Mouse (Mus musculus) c-Kit-positive CD71-positive TER-119-negative erythroid progenitor cells, embryonic 14.5 days (primary cell): ENCODE results near the gene Akap2.

Experiments
- DNase-seq: peaks from one replicate; pipeline ENCODE4 v3.0.0-alpha.2; 2013; ENCODE audit warnings: low read depth

Gene Akap2

GRCm38 (mm10) chr4:57757997-57758396, 40.5 kb downstream of the Akap2 start:
- DNase-seq = no peak

GRCm38 (mm10) chr4:57762424-57762823, 45.0 kb downstream of the Akap2 start:
- no peak for DNase-seq

GRCm38 (mm10) chr4:57764392-57764791, 46.9 kb downstream of the Akap2 start:
- DNase-seq = no peak

GRCm38 (mm10) chr4:57764926-57765325, 47.5 kb downstream of the Akap2 start:
- no peak for DNase-seq

- no peak for DNase-seq
Observed at GRCm38 (mm10) chr4:57765806-57766205, 48.3 kb downstream of the Akap2 start.

GRCm38 (mm10) chr4:57769007-57769406, 51.5 kb downstream of the Akap2 start:
- no peak for DNase-seq

GRCm38 (mm10) chr4:57770185-57770823, 52.8 kb downstream of the Akap2 start:
- no peak for DNase-seq

- DNase-seq = no peak
Observed at GRCm38 (mm10) chr4:57771558-57772219, 54.2 kb downstream of the Akap2 start.

- peak; percentile 38 for DNase-seq
Observed at GRCm38 (mm10) chr4:57772851-57773510, 55.5 kb downstream of the Akap2 start.

GRCm38 (mm10) chr4:57774517-57774916, 57.1 kb downstream of the Akap2 start:
- DNase-seq = peak; percentile 44

- DNase-seq = no peak
Observed at GRCm38 (mm10) chr4:57775582-57775981, 58.1 kb downstream of the Akap2 start.

- no peak for DNase-seq
Observed at GRCm38 (mm10) chr4:57780403-57780802, 62.9 kb downstream of the Akap2 start.

GRCm38 (mm10) chr4:57780833-57781641, 63.6 kb downstream of the Akap2 start:
- no peak for DNase-seq

- peak; percentile 37 for DNase-seq
Observed at GRCm38 (mm10) chr4:57781994-57782393, 64.5 kb downstream of the Akap2 start.

- DNase-seq = no peak
Observed at GRCm38 (mm10) chr4:57782549-57783390, 65.3 kb downstream of the Akap2 start.

GRCm38 (mm10) chr4:57783391-57783770, 65.9 kb downstream of the Akap2 start:
- no peak for DNase-seq

GRCm38 (mm10) chr4:57783853-57784600, 66.6 kb downstream of the Akap2 start:
- DNase-seq = no peak

- DNase-seq = no peak
Observed at GRCm38 (mm10) chr4:57788709-57789108, 71.3 kb downstream of the Akap2 start.

GRCm38 (mm10) chr4:57789118-57789517, 71.7 kb downstream of the Akap2 start:
- DNase-seq = no peak

GRCm38 (mm10) chr4:57793989-57794388, 76.5 kb downstream of the Akap2 start:
- DNase-seq = peak; percentile 34

GRCm38 (mm10) chr4:57794547-57794946, 77.1 kb downstream of the Akap2 start:
- no peak for DNase-seq
